Mouse (Mus musculus): Measurements from ENCODE around the gene Tmem207. TPM values are rescaled to one million over a fixed set of nuclear protein-coding genes. Genes with fewer than 3 reads are reported as not detected.

Gene Tmem207
- not detected in 2 replicates for polyA plus RNA-seq (2015; fragmentation: Nextera tagmentation; extraction: Ambion mirVana)

GRCm38 (mm10) chr16:26526669-26527068 lies at the start of gene Tmem207:
Tmem207 (minus strand) TSS chr16:26526769.
- Histone ChIP-seq H3K27ac (ENCODE audit: low read length) (no peak within 1 kb of the TSS), H3K36me3 (ENCODE audit: control insufficient read depth, insufficient read depth) (no peaks in the 10 kb centered on the region), H3K9ac (ENCODE audit: low read depth, low read length) (no peak within 1 kb of the TSS), H3K4me3 (ENCODE audit: low read depth, low read length) (no peak within 1 kb of the TSS), H3K9me3 (replicated peaks; ENCODE audit: control insufficient read depth, low read length) (no peaks in the 10 kb centered on the region), H3K4me1 (ENCODE audit: control insufficient read depth, low read depth, low read length) (no peaks in the 10 kb centered on the region), H3K4me2 (ENCODE audit: low read depth, low read length) (no peak within 1 kb of the TSS), H3K27me3 (ENCODE audit: control insufficient read depth, insufficient read depth, low read depth, low read length) (no peaks in the 10 kb centered on the region)
- WGBS (ENCODE audit: insufficient replicate concordance), result 70% methylated on average over 4 of the region's 4 CpGs
- no peak for ATAC-seq (ENCODE audit: low read depth)

DNA sequence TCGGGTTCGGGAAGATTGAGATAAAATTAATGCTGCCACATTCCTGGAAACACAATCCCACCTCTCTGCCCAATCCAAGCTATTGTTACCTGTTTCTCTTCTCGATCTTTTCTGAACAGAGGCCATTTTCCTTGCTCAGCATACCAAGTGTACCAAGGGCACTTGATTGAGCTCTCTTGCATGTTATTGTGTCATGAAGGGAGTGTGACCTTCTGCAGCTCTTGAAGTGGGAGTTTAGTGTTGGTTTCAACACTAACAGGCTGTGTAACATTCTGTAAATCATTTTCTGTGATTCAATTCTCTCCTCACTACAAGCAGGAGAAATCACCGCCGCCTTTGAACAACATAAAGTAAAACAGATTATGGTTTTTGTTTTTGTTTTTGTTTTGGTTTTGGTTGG lies 47.6 kb upstream of the Tmem207 start:
- Histone ChIP-seq H3K4me2 (ENCODE audit: low read depth, low read length) (no peak overlapping the region), H3K4me3 (ENCODE audit: low read depth, low read length) (no peak overlapping the region), H3K27me3 (ENCODE audit: control insufficient read depth, insufficient read depth, low read depth, low read length) (no peaks in the 10 kb centered on the region), H3K36me3 (ENCODE audit: control insufficient read depth, insufficient read depth) (no peaks in the 10 kb centered on the region), H3K9ac (ENCODE audit: low read depth, low read length) (no peak overlapping the region), H3K9me3 (replicated peaks; ENCODE audit: control insufficient read depth, low read length) (no peaks in the 10 kb centered on the region), H3K27ac (ENCODE audit: low read length) (no peak overlapping the region), H3K4me1 (ENCODE audit: control insufficient read depth, low read depth, low read length) (no peaks in the 10 kb centered on the region)
- ATAC-seq (ENCODE audit: low read depth), result no peak
- 58% methylated on average over 5 of the region's 5 CpGs for WGBS (ENCODE audit: insufficient replicate concordance)

DNA sequence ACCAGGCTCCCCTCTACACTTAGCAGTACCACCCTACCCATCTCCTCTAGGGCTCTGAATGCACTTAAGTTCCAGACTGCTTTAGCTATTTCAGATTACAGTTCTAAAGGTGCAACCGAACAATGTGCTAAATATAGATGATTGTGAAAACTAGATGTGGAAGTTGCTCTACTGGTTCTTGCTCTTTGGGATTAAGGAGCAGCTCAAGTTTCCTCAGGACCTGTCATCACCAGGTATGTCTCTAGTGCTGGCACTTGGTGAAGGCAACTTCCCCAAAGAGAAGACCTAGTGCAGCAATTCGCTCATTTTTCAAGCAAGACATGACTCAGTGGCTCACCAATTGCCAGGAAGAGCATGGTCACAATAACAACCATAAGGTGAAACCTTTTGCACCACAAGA lies 45.3 kb upstream of the Tmem207 start:
- no peaks in the 10 kb centered on the region for H3K27me3 ChIP-seq (ENCODE audit: control insufficient read depth, insufficient read depth, low read depth, low read length)
- no peaks in the 10 kb centered on the region for H3K9me3 ChIP-seq (replicated peaks; ENCODE audit: control insufficient read depth, low read length)
- 55% methylated on average over 2 of the region's 2 CpGs for WGBS (ENCODE audit: insufficient replicate concordance)
- no peak overlapping the region for H3K9ac ChIP-seq (ENCODE audit: low read depth, low read length)
- H3K4me1 ChIP-seq (ENCODE audit: control insufficient read depth, low read depth, low read length), result no peaks in the 10 kb centered on the region
- H3K4me3 ChIP-seq (ENCODE audit: low read depth, low read length), result no peak overlapping the region
- H3K4me2 ChIP-seq (ENCODE audit: low read depth, low read length), result no peak overlapping the region
- no peaks in the 10 kb centered on the region for H3K36me3 ChIP-seq (ENCODE audit: control insufficient read depth, insufficient read depth)
- no peak for ATAC-seq (ENCODE audit: low read depth)
- H3K27ac ChIP-seq (ENCODE audit: low read length), result no peak overlapping the region

- Histone ChIP-seq H3K27me3 (ENCODE audit: control insufficient read depth, insufficient read depth, low read depth, low read length) (no peaks in the 10 kb centered on the region), H3K27ac (ENCODE audit: low read length) (no peak overlapping the region), H3K4me1 (ENCODE audit: control insufficient read depth, low read depth, low read length) (no peaks in the 10 kb centered on the region), H3K4me3 (ENCODE audit: low read depth, low read length) (no peak overlapping the region), H3K9me3 (replicated peaks; ENCODE audit: control insufficient read depth, low read length) (no peaks in the 10 kb centered on the region), H3K9ac (ENCODE audit: low read depth, low read length) (no peak overlapping the region), H3K36me3 (ENCODE audit: control insufficient read depth, insufficient read depth) (no peaks in the 10 kb centered on the region), H3K4me2 (ENCODE audit: low read depth, low read length) (no peak overlapping the region)
- ATAC-seq (ENCODE audit: low read depth), result no peak
These were observed 42.9 kb upstream of the Tmem207 start for GRCm38 (mm10) chr16:26569387-26569978.

GRCm38 (mm10) chr16:26562771-26563170 lies 36.2 kb upstream of the Tmem207 start:
- no peak overlapping the region for H3K4me3 ChIP-seq (ENCODE audit: low read depth, low read length)
- WGBS (ENCODE audit: insufficient replicate concordance), result 53% methylated on average over 2 of the region's 2 CpGs
- no peaks in the 10 kb centered on the region for H3K4me1 ChIP-seq (ENCODE audit: control insufficient read depth, low read depth, low read length)
- H3K27ac ChIP-seq (ENCODE audit: low read length), result no peak overlapping the region
- H3K9me3 ChIP-seq (replicated peaks; ENCODE audit: control insufficient read depth, low read length), result no peaks in the 10 kb centered on the region
- H3K27me3 ChIP-seq (ENCODE audit: control insufficient read depth, insufficient read depth, low read depth, low read length), result no peaks in the 10 kb centered on the region
- H3K4me2 ChIP-seq (ENCODE audit: low read depth, low read length), result no peak overlapping the region
- H3K36me3 ChIP-seq (ENCODE audit: control insufficient read depth, insufficient read depth), result no peaks in the 10 kb centered on the region
- no peak for ATAC-seq (ENCODE audit: low read depth)
- no peak overlapping the region for H3K9ac ChIP-seq (ENCODE audit: low read depth, low read length)

DNA sequence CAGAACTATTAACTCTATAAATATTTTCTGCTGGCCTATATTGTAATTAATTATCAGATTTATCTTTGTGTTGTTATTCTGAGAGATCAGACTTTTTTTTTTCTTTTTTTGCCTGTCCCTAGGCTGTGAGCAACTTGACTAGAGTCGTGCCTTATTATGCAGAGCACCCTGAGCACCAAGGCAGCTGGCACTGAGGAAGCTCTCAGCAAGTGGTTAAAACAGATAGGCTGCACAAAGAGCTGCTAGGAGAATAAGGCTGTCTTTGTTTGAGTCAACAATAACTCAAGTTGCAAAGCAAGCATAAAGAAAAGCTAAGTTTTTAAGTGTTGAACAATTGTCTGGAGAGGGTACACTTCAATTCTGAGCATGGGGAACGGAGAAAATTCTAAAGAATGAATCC lies 35.2 kb upstream of the Tmem207 start:
- Histone ChIP-seq H3K4me2 (ENCODE audit: low read depth, low read length) (no peak overlapping the region), H3K9me3 (replicated peaks; ENCODE audit: control insufficient read depth, low read length) (no peaks in the 10 kb centered on the region), H3K4me1 (ENCODE audit: control insufficient read depth, low read depth, low read length) (no peaks in the 10 kb centered on the region), H3K4me3 (ENCODE audit: low read depth, low read length) (no peak overlapping the region), H3K27me3 (ENCODE audit: control insufficient read depth, insufficient read depth, low read depth, low read length) (no peaks in the 10 kb centered on the region), H3K9ac (ENCODE audit: low read depth, low read length) (no peak overlapping the region), H3K27ac (ENCODE audit: low read length) (no peak overlapping the region), H3K36me3 (ENCODE audit: control insufficient read depth, insufficient read depth) (no peaks in the 10 kb centered on the region)
- 35% methylated on average over 2 of the region's 2 CpGs for WGBS (ENCODE audit: insufficient replicate concordance)
- ATAC-seq (ENCODE audit: low read depth), result no peak

- Histone ChIP-seq H3K27ac (ENCODE audit: low read length) (no peak overlapping the region), H3K27me3 (ENCODE audit: control insufficient read depth, insufficient read depth, low read depth, low read length) (no peaks in the 10 kb centered on the region), H3K9me3 (replicated peaks; ENCODE audit: control insufficient read depth, low read length) (no peaks in the 10 kb centered on the region), H3K4me3 (ENCODE audit: low read depth, low read length) (no peak overlapping the region), H3K4me1 (ENCODE audit: control insufficient read depth, low read depth, low read length) (no peaks in the 10 kb centered on the region), H3K4me2 (ENCODE audit: low read depth, low read length) (no peak overlapping the region), H3K9ac (ENCODE audit: low read depth, low read length) (no peak overlapping the region), H3K36me3 (ENCODE audit: control insufficient read depth, insufficient read depth) (no peaks in the 10 kb centered on the region)
- no peak for ATAC-seq (ENCODE audit: low read depth)
- WGBS (ENCODE audit: insufficient replicate concordance), result 46% methylated on average over 1 of the region's 1 CpGs
These were observed 32.2 kb upstream of the Tmem207 start for GRCm38 (mm10) chr16:26558797-26559196.

- H3K9ac ChIP-seq (ENCODE audit: low read depth, low read length), result no peak overlapping the region
- ATAC-seq (ENCODE audit: low read depth), result no peak
- 40% methylated on average over 3 of the region's 3 CpGs for WGBS (ENCODE audit: insufficient replicate concordance)
- no peak overlapping the region for H3K4me3 ChIP-seq (ENCODE audit: low read depth, low read length)
- H3K27ac ChIP-seq (ENCODE audit: low read length), result no peak overlapping the region
- H3K36me3 ChIP-seq (ENCODE audit: control insufficient read depth, insufficient read depth), result no peaks in the 10 kb centered on the region
- H3K9me3 ChIP-seq (replicated peaks; ENCODE audit: control insufficient read depth, low read length), result no peaks in the 10 kb centered on the region
- H3K4me1 ChIP-seq (ENCODE audit: control insufficient read depth, low read depth, low read length), result no peaks in the 10 kb centered on the region
- no peaks in the 10 kb centered on the region for H3K27me3 ChIP-seq (ENCODE audit: control insufficient read depth, insufficient read depth, low read depth, low read length)
- no peak overlapping the region for H3K4me2 ChIP-seq (ENCODE audit: low read depth, low read length)
These were observed 25.7 kb upstream of the Tmem207 start for GRCm38 (mm10) chr16:26552234-26552633.

DNA sequence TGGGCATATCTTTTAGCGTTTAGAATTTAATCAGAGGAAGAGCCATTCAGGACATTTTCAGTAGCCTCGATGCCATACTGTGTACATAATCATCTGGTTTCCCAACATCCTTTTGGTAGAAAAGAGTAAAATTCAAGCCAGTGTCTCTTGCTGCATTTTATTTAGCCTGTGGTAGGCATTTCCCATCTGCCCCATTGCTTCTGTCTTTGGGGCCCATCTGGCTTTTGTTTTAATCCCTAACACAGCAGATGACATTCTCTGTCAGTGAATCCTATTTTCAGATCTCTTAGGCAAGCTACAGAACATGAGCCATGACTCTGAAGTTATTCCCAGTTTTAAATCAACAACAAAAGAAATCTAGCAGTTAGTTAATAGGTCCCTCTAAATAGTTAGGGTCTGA lies 22.7 kb upstream of the Tmem207 start:
- H3K9ac ChIP-seq (ENCODE audit: low read depth, low read length), result no peak overlapping the region
- no peaks in the 10 kb centered on the region for H3K4me1 ChIP-seq (ENCODE audit: control insufficient read depth, low read depth, low read length)
- no peak overlapping the region for H3K4me2 ChIP-seq (ENCODE audit: low read depth, low read length)
- H3K9me3 ChIP-seq (replicated peaks; ENCODE audit: control insufficient read depth, low read length), result no peaks in the 10 kb centered on the region
- ATAC-seq (ENCODE audit: low read depth), result no peak
- WGBS (ENCODE audit: insufficient replicate concordance), result 64% methylated on average over 2 of the region's 2 CpGs
- no peaks in the 10 kb centered on the region for H3K36me3 ChIP-seq (ENCODE audit: control insufficient read depth, insufficient read depth)
- no peak overlapping the region for H3K4me3 ChIP-seq (ENCODE audit: low read depth, low read length)
- no peak overlapping the region for H3K27ac ChIP-seq (ENCODE audit: low read length)
- no peaks in the 10 kb centered on the region for H3K27me3 ChIP-seq (ENCODE audit: control insufficient read depth, insufficient read depth, low read depth, low read length)

Data from liver, embryonic 16.5 days (tissue).